Mouse (Mus musculus) G1E (cell line): ENCODE measurements around the gene Zc3h12d.

ENCODE experiments used
- CTCF ChIP-seq: IDR thresholded peaks from 2 replicates; pipeline ENCODE4 v1.5.1; 2012; ENCODE audit warnings: low read depth, low read length, inconsistent platforms, mixed read lengths
- GATA1 ChIP-seq: IDR thresholded peaks from 2 replicates; pipeline ENCODE4 v1.6.1; 2012; ENCODE audit warnings: borderline replicate concordance, low read length, inconsistent platforms, mixed read lengths
- GATA2 ChIP-seq: IDR thresholded peaks from 2 replicates; pipeline ENCODE4 v1.6.1; 2012; ENCODE audit warnings: low read depth, low read length, inconsistent platforms, borderline replicate concordance
- POLR2AphosphoS5 ChIP-seq: IDR thresholded peaks from 2 replicates; pipeline ENCODE4 v1.6.1; 2012; ENCODE audit warnings: low read depth, low read length, inconsistent platforms; ENCODE audit not compliant: insufficient replicate concordance
- TAL1 ChIP-seq: conservative IDR thresholded peaks from 2 replicates; pipeline ENCODE4 v1.6.1; 2012; ENCODE audit warnings: low read depth, low read length, inconsistent platforms, mixed read lengths

- TF ChIP-seq CTCF = no peak
- TF ChIP-seq GATA1 = no peak
- no peak for TF ChIP-seq TAL1
- TF ChIP-seq POLR2AphosphoS5 = no peak
- no peak for TF ChIP-seq GATA2
Measured at GRCm38 (mm10) chr10:7911268-7911667, 79.0 kb downstream of the Zc3h12d start.
